Mouse (Mus musculus) gastrocnemius, postnatal 4 days (tissue): Measurements from ENCODE around the gene Slc51b. TPM values are rescaled to one million over a fixed set of nuclear protein-coding genes. Genes with fewer than 3 reads are reported as not detected.

Experiments used
- DNase-seq, 2 experiments: peaks; one replicate each; pipeline ENCODE4 v3.0.0; 2021 to 2022; ENCODE audit warnings: low spot score in 2 of 2, mixed read lengths in 2 of 2
- total RNA-seq, 2 experiments: library from RNA; stranded (reverse); gene quantifications; 2 replicates each; pipeline ENCODE4 v1.2.3; 2021

Gene Slc51b
- total RNA-seq, 2 experiments from 2014 or later, result not detected

- no peak for DNase-seq
These were observed 48.1 kb downstream of the Slc51b start for GRCm38 (mm10) chr9:65374468-65375162.

DNA sequence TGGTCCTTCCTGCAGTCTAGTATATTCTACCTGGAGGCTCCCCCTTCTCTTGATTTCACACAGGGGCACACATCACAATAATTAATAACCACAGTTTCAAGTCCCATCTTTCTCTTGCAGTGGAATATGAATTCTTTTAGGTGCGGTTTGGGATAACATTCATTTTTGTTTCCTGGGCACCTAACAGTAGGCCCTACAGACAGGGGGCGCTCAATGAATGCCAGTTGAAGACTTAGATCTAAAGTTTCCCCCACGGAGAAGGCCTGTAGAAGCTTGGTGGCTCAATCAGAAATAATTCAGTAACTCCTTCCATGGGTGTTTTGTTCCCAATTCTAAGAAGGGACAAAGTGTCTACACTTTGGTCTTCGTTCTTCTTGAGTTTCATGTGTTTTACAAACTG, 50.3 kb downstream of the Slc51b start:
- no peak for DNase-seq

DNA sequence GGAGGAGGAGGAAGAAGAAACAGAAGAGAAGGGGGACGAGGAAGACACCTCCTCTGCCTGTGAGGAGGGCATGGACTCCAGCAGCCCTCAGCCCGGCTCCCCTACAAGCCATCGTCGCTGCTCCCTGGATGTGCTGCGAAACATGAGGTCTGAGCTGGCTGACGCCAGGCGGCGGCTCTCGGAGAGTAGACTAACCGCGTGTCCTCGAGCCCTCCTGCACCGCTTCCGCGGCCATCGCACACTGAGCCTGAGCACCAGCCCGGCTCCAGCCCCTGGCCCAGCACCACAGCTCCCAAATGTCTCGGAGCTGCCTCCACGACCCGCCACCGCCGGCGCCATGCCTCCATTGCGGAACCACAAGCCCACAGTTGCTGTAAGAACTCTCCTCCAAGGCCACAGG, 51.0 kb downstream of the Slc51b start:
- no peak for DNase-seq

DNA sequence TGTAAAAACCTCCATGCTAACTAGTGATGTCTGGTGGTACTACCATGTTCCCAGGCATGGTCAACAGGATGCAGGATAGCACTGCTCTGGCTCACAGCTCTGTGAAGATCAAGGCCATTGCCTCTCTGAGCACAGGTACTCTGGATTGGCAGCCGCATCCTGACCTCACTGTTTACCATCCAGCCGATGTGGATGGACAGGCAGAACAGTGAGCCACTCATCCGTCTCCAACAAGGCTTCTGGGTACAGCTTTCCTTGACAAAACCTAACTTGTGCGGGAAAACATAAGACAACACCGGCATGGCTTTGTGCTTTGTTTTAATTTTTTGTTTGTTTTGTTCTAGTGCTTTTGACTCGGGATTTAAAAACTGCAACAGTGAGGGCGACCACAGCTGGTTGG, 57.0 kb downstream of the Slc51b start:
- no peak for DNase-seq

DNA sequence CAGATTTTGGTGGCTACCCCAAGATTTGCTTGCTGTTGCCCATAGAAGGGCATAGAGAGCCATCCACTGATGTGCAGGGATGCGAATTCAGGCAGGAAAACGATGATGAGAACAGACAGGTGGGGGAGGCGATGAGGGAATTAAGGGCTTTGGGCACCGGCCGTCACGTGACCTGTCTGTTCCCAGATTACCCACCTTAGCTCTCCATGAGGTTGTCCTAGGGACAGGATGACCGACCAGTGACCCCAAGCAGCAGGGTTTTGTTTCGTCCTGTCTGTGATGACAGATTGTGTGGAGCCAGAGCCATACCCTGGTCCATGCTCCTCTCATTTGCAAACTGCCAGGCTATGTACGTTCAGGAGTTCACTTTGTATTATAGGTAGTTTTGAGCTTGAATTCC, 59.1 kb downstream of the Slc51b start:
- no peak for DNase-seq

Other genes with a start within 250 kb of the Slc51b start
- gene Parp16, start 227.6 kb downstream of the Slc51b start, total RNA-seq, result 1 to 10 TPM; 8.3 to 9.1 TPM
- gene Cilp, start 157.8 kb downstream of the Slc51b start, total RNA-seq, result 10 to 100 TPM; 56.9 to 59.0 TPM
- gene Clpx, start 128.7 kb downstream of the Slc51b start, total RNA-seq, result 10 to 100 TPM; 53.5 to 59.6 TPM
- gene Pdcd7, start 76.9 kb downstream of the Slc51b start, total RNA-seq, result 10 to 100 TPM; 14.0 to 14.5 TPM
- under 1 TPM; 0.44 to 0.66 TPM for gene Ubap1l, start 61.9 kb downstream of the Slc51b start, total RNA-seq
- gene Kbtbd13, start 31.3 kb downstream of the Slc51b start, total RNA-seq, result 10 to 100 TPM; 10.2 to 10.6 TPM
- 1 to 10 TPM; 8.7 to 9.2 TPM for gene Rasl12, start 24.4 kb downstream of the Slc51b start, total RNA-seq
- 10 to 100 TPM in 1 of 2 experiments, 1 to 10 TPM in 1; 9.5 to 10.3 TPM for gene Mtfmt, start 12.8 kb upstream of the Slc51b start, total RNA-seq
- gene Spg21, start 38.0 kb upstream of the Slc51b start, total RNA-seq, result 10 to 100 TPM; 72.6 to 85.4 TPM
- not detected for gene Ankdd1a, start 97.2 kb upstream of the Slc51b start, total RNA-seq
- 10 to 100 TPM; 23.6 to 26.0 TPM for gene Plekho2, start 157.1 kb upstream of the Slc51b start, total RNA-seq
- gene Pif1, start 164.2 kb upstream of the Slc51b start, total RNA-seq, result 1 to 10 TPM; 3.0 TPM
- gene Rbpms2, start 206.7 kb upstream of the Slc51b start, total RNA-seq, result 1 to 10 TPM; 5.1 to 5.6 TPM
- gene Oaz2, start 245.0 kb upstream of the Slc51b start, total RNA-seq, result 100 to 1,000 TPM; 232 to 238 TPM